Mouse (Mus musculus) cerebellum, adult (tissue): ENCODE measurements at regions not wholly inside any gene's neighbourhood (a gene's known extent, or its start where the extent isn't known, plus 50 kb on each side); places are given as distances from the start of the nearest gene placed in this dataset.

Experiments used
- ATAC-seq: cut with Nextera tagmentation; 2 replicates; pipeline ENCODE4 v1.9.2; 2017; ENCODE audit warnings: mild to moderate bottlenecking, moderate library complexity, mixed read lengths; ENCODE audit not compliant: insufficient number of reproducible peaks, low FRiP score, low TSS enrichment

GRCm38 (mm10) chr11:32924932-32925331 is 100.5 kb upstream of the Smim23 start:
- ATAC-seq: no peak

GRCm38 (mm10) chr11:32913071-32913470 is 88.7 kb upstream of the Smim23 start:
- no peak for ATAC-seq

- ATAC-seq: no peak
These were observed 87.4 kb upstream of the Smim23 start for GRCm38 (mm10) chr11:32911791-32912190.

GRCm38 (mm10) chr11:32908723-32909411 is 84.5 kb upstream of the Smim23 start:
- ATAC-seq: no peak

- 0 out of 2 replicates have a peak, but pooled peaks have one; percentile 19 for ATAC-seq
These were observed 83.3 kb upstream of the Smim23 start for GRCm38 (mm10) chr11:32907520-32908233.

GRCm38 (mm10) chr11:32903970-32904369 is 79.6 kb upstream of the Smim23 start:
- ATAC-seq: peak; percentile 62

GRCm38 (mm10) chr11:32903389-32903788 is 79.0 kb upstream of the Smim23 start:
- ATAC-seq: no peak

- no peak for ATAC-seq
These were observed 78.5 kb upstream of the Smim23 start for GRCm38 (mm10) chr11:32902923-32903322.

GRCm38 (mm10) chr11:32900437-32900836 is 76.0 kb upstream of the Smim23 start:
- no peak for ATAC-seq

GRCm38 (mm10) chr11:32899604-32900216 is 75.3 kb upstream of the Smim23 start:
- no peak for ATAC-seq

GRCm38 (mm10) chr11:32895400-32895799 is 71.0 kb upstream of the Smim23 start:
- no peak for ATAC-seq

- ATAC-seq: no peak
These were observed 68.9 kb upstream of the Smim23 start for GRCm38 (mm10) chr11:32893146-32893903.

GRCm38 (mm10) chr11:32892496-32892895 is 68.1 kb upstream of the Smim23 start:
- no peak for ATAC-seq

GRCm38 (mm10) chr11:32889248-32889647 is 64.8 kb upstream of the Smim23 start:
- no peak for ATAC-seq

GRCm38 (mm10) chr11:32884744-32885143 is 60.3 kb upstream of the Smim23 start:
- no peak for ATAC-seq

- ATAC-seq: no peak
These were observed 58.9 kb upstream of the Smim23 start for GRCm38 (mm10) chr11:32883062-32883852.

GRCm38 (mm10) chr11:32878967-32879366 is 54.6 kb upstream of the Smim23 start:
- ATAC-seq: no peak
